Mouse (Mus musculus) stomach, embryonic 16.5 days (tissue): ENCODE results near the gene Slc35e3. TPM values are rescaled to one million over a fixed set of nuclear protein-coding genes. Genes with fewer than 3 reads are reported as not detected.
"Not testable (repeated sequence)": the region's sequence is repeated elsewhere in the genome, so short reads cannot be mapped to it uniquely, and the experiment has no call there.

Experiments used
- ATAC-seq: fragments of 200-750 bp; cut with Nextera tagmentation; 2 replicates; pipeline ENCODE4 v1.8.0; 2017; ENCODE audit warnings: moderate number of reproducible peaks, moderate TSS enrichment; ENCODE audit not compliant: insufficient read depth, low FRiP score
- H3K27ac ChIP-seq: fragments of 300-500 bp; sonication (generic); 2 replicates; pipeline ENCODE4 v1.5.1; 2014; ENCODE audit warnings: low read length
- H3K27me3 ChIP-seq: fragments of 300-500 bp; sonication (generic); 2 replicates; pipeline ENCODE4 v1.6.1; 2014; ENCODE audit warnings: low read length, control low read depth, mixed read lengths; ENCODE audit not compliant: control insufficient read depth, insufficient read depth
- H3K36me3 ChIP-seq: fragments of 300-500 bp; sonication (generic); 2 replicates; pipeline ENCODE4 v1.6.1; 2014; ENCODE audit warnings: low read length; ENCODE audit not compliant: control insufficient read depth, insufficient read depth
- H3K4me1 ChIP-seq: fragments of 300-500 bp; sonication (generic); 2 replicates; pipeline ENCODE4 v1.6.1; 2014; ENCODE audit warnings: low read length, control low read depth, mixed read lengths; ENCODE audit not compliant: control insufficient read depth, insufficient read depth
- H3K4me2 ChIP-seq: fragments of 300-500 bp; sonication (generic); 2 replicates; pipeline ENCODE4 v1.6.1; 2014; ENCODE audit warnings: low read depth, low read length, mixed read lengths
- H3K4me3 ChIP-seq: fragments of 300-500 bp; sonication (generic); replicated peaks from 2 replicates; pipeline ENCODE4 v1.5.1; 2014; ENCODE audit warnings: mild to moderate bottlenecking, low read length
- H3K9ac ChIP-seq: fragments of 300-500 bp; sonication (generic); 2 replicates; pipeline ENCODE4 v1.6.1; 2014; ENCODE audit warnings: low read length
- H3K9me3 ChIP-seq: fragments of 300-500 bp; sonication (generic); replicated peaks from 2 replicates; pipeline ENCODE4 v1.6.1; 2016; ENCODE audit warnings: low read length, control low read depth; ENCODE audit not compliant: control insufficient read depth
- WGBS: fragments of 180-500 bp; shearing (Covaris S2); extraction: QIAGEN DNeasy Blood & Tissue Kit; methylation state at CpG from one replicate; pipeline ENCODE4 v1.1.7; 2014; 5-methylcytosine and 5-hydroxymethylcytosine counted together
- polyA plus RNA-seq: library from polyadenylated mRNA; unstranded; fragments of >200 nt; fragmentation: Nextera tagmentation; extraction: Ambion mirVana; gene quantifications from 2 replicates; pipeline ENCODE4 v1.2.1, GENCODE M21; 2015

Gene Slc35e3
- polyA plus RNA-seq, 1 experiment from 2014 or later, result 14.2 TPM

DNA sequence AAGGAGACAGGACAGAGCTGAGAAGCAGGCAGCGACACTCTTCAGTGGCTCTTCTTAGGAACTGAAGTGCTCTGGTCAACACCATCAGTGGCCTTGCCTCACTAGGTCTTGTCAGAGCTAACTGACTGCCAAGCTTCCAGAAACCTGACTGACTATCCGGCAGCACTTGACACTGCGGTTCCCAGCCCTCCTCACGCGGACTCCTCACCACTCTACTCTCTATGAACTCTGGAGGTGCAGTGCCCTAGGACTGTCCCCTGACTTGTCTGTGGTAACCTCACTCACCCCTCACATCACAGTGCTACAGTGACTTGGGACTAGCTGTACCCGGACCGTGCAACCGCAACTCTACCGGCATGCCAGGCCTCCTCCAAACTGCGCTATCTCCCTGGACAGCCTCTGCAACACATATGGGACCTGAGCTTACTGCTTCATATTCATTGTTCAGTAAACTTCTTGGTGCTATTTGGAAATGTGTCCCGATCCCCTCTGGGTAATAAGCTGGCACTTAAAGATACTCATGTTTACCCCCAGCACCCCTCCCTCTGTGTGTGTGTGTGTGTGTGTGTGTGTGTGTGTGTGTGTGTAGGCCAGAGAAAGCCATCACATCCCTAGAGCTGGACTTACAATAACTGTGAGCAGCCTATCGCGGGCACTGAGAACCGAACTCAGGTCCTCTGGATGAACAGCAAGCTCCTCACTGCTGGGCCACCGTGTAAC, 7.1 kb downstream of the Slc35e3 start:
- 94% methylated on average over 15 of the region's 15 CpGs for WGBS
- no peak for ATAC-seq
- Histone ChIP-seq H3K9ac (no peak overlapping the region; the same call in 1 of the 2 replicates), H3K4me3 (no peak overlapping the region), H3K4me2 (no peak overlapping the region), H3K27me3 (no peaks in the 10 kb centered on the region), H3K4me1 (0 out of 2 replicates have a peak, but pooled peaks cover 3% of the 10 kb centered on the region), H3K36me3 (peaks cover 10% of the 10 kb centered on the region; the same call in 1 of the 2 replicates), H3K9me3 (no peaks in the 10 kb centered on the region), H3K27ac (no peak overlapping the region)

DNA sequence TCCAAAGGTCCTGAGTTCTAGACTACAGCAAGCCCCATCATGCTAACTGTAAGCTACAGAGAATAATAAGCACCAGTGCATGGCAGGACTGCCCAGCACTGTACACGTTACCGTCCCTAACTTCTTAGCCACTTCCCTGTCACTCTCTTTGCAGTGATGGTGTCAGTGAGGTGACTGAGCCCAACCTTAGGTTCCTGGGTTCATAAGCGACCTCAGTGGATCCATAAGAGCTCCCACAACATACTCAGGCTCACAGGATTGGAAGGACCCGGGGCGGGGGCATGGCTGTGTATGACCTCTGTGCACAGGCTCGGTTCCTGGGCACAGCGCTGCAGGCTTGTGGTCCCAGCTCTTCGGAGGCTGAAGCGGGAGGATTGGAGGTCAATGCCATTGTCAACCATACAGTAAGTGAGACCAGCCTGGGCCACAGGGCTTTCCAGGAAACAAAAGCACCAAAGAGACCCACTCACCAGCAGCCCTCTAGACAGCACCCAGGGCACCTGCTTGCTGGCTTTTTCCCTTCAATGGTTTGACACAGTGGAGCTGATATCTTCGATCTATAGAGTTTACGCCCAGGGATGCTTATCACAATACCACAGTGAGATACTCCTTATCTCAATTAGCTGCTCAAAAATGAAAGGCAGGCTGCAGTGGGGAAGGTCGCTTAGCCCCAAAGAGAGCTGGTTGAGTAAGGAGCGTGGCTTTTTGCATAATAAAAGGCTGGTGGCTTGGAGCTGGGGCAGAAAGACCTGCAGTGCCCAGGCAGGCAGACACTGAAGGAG, 7.8 kb downstream of the Slc35e3 start:
- 82% methylated on average over 13 of the region's 13 CpGs for WGBS
- H3K9me3 ChIP-seq, result no peaks in the 10 kb centered on the region
- H3K4me2 ChIP-seq, result no peak overlapping the region
- peaks cover 10% of the 10 kb centered on the region; the same call in 1 of the 2 replicates for H3K36me3 ChIP-seq
- no peaks in the 10 kb centered on the region for H3K27me3 ChIP-seq
- H3K4me3 ChIP-seq, result no peak overlapping the region
- H3K27ac ChIP-seq, result no peak overlapping the region
- 0 out of 2 replicates have a peak, but pooled peaks cover 3% of the 10 kb centered on the region for H3K4me1 ChIP-seq
- no peak overlapping the region for H3K9ac ChIP-seq
- ATAC-seq, result no peak

DNA sequence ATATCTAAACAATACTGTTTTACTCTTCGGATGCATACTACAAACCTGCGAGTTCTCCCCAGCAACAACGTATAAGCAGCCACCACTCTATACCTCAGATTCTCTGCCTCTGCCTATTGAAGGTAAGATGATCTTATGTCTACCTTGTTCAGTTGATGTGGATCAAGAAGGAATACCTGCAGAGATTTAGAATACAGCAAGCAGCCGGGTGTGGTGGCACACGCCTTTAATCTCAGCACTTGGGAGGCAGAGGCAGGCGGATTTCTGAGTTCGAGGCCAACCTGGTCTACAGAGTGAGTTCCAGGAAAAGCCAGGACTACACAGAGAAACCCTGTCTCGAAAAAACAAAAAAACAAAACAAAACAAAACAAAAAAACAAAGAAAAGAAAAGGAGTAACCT, 8.7 kb downstream of the Slc35e3 start:
- H3K27me3 ChIP-seq, ATAC-seq, H3K4me2 ChIP-seq, H3K9ac ChIP-seq, H3K27ac ChIP-seq, H3K4me1 ChIP-seq, H3K9me3 ChIP-seq, H3K4me3 ChIP-seq: not testable (repeated sequence)
- WGBS, result 91% methylated on average over 8 of the region's 8 CpGs
- peaks cover 10% of the 10 kb centered on the region; the same call in 1 of the 2 replicates for H3K36me3 ChIP-seq

DNA sequence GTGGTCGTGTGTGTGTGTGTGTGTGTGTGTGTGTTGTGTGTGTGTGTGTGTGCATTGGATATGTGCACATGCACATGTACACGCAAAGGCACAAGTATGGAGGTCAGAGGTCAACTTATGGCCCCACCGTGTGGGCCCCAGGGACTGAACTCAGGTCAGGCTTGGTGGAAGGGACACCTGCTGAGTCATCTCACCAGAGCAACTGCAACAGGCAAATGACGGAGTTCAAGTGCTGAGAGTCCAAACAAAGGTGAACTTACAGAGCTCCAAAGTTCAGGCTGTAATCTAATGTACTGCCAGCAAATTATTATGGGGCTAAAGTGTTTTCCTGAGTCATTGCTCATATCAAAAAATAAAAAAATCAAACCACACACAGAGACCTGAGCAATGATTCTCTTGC, 9.1 kb downstream of the Slc35e3 start:
- 0 out of 2 replicates have a peak, but pooled peaks cover 3% of the 10 kb centered on the region for H3K4me1 ChIP-seq
- no peak overlapping the region for H3K9ac ChIP-seq
- H3K27me3 ChIP-seq, result no peaks in the 10 kb centered on the region
- no peak overlapping the region for H3K4me2 ChIP-seq
- no peak for ATAC-seq
- WGBS, result 67% methylated on average over 4 of the region's 4 CpGs
- no peaks in the 10 kb centered on the region for H3K9me3 ChIP-seq
- no peak overlapping the region for H3K4me3 ChIP-seq
- no peak overlapping the region for H3K27ac ChIP-seq
- peaks cover 10% of the 10 kb centered on the region; the same call in 1 of the 2 replicates for H3K36me3 ChIP-seq

DNA sequence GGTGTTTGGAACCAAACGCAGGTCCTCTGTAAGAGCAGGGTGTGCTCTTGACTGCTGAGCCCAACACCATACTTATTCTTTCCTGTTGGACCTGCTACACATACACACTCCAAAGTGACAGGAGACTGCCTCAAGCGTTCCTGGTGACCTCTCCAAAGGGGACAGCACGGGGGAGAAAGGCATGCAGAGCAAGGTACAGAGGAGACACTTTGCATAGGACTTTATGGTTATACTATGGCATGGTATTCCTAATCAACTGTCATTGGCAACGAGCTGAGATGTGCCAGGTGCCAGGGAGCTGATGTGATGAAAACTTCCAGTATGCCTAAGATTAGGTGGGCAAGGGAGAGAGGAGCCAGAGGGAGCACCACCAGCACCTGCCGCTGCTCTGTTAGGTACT, 9.6 kb downstream of the Slc35e3 start:
- Histone ChIP-seq H3K9ac (no peak overlapping the region), H3K36me3 (peaks cover 10% of the 10 kb centered on the region; the same call in 1 of the 2 replicates), H3K27me3 (no peaks in the 10 kb centered on the region), H3K4me3 (no peak overlapping the region), H3K9me3 (no peaks in the 10 kb centered on the region), H3K4me2 (no peak overlapping the region), H3K4me1 (0 out of 2 replicates have a peak, but pooled peaks cover 3% of the 10 kb centered on the region), H3K27ac (no peak overlapping the region)
- ATAC-seq, result no peak
- WGBS, result 89% methylated on average over 5 of the region's 5 CpGs

DNA sequence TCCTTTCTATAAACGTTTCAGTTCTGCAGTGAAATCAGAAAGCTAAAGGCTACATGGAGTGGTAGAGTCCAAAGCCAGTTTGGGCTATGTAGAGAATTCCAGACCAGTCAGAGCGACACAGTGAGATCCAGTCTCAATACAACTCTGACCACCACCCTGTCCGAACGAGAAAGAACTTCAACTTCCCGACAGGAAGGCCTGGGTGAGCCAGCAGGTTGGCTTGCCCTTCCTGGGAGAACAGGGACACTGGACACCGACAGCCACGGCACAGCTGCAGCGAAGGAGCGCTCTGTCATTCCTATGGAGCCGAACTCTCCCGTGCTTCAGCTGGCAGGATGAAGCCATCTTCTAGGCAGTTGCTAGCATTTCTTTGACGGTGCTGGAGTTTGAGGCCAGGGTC, 10.8 kb downstream of the Slc35e3 start:
- peaks cover 10% of the 10 kb centered on the region; the same call in 1 of the 2 replicates for H3K36me3 ChIP-seq
- ATAC-seq, H3K4me3 ChIP-seq, H3K9me3 ChIP-seq, H3K27ac ChIP-seq, H3K27me3 ChIP-seq, H3K4me1 ChIP-seq, H3K4me2 ChIP-seq, H3K9ac ChIP-seq: not testable (repeated sequence)
- 86% methylated on average over 11 of the region's 12 CpGs for WGBS

DNA sequence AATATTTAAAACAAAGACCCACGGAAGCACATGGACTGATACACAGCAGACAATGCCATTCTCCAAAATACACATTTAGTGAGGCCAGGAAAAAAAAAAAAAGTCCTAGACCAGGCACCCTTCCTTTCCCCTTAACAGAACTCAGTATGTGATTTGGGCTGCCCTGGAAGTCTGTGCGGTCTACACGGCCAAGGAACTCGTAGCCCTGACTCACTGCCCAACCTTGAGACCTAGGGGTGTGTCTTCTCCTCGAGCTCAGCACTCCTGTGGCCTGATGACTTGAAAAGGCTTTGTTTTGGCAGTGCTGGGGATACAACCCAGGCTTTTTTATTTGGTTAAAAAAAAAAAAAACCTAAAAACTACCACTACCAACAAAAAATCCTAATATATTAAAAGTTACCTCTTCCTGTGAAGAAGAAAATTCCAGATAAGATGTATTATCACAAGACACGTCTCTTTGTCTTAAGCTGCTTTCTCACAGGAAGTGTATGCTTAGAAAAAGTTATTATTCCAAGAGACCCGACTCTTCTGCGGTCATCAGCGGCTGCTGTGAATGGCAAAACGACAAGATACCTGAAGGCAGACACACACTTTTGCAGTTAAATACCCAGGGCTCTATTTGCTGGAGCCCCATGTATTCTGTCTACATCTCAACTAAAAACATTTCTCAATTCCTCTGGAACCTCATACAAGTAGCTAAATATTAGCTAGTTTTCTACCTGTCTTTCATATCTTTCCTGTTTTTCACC, 11.9 kb downstream of the Slc35e3 start:
- WGBS, result 62% methylated on average over 9 of the region's 10 CpGs
- not testable (repeated sequence) for H3K9ac ChIP-seq, H3K4me2 ChIP-seq, H3K27me3 ChIP-seq, H3K9me3 ChIP-seq, H3K4me1 ChIP-seq, ATAC-seq, H3K27ac ChIP-seq, H3K4me3 ChIP-seq
- peaks cover 10% of the 10 kb centered on the region; the same call in 1 of the 2 replicates for H3K36me3 ChIP-seq

DNA sequence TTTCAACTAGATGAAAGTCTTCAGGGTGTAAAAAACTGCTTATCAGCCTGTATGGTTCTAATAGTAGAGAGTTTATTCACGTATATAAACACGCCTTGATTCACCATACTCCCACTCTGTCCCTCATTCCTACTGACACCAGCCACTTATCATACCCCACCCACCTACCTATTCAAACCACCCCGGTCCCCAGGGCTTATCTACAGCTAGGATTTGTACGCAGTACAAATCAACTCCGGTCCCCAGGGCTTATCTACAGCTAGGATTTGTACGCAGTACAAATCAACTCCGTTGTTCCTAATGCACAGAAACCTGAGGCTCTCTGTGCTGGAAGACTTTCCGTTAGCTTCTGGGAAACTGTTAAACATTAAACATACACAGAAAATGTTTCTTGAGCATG, 12.5 kb downstream of the Slc35e3 start:
- not testable (repeated sequence) for H3K4me2 ChIP-seq, H3K4me3 ChIP-seq, H3K27ac ChIP-seq, H3K9ac ChIP-seq, H3K4me1 ChIP-seq, H3K36me3 ChIP-seq, H3K9me3 ChIP-seq, H3K27me3 ChIP-seq
- 40% methylated on average over 8 of the region's 8 CpGs for WGBS
- ATAC-seq, result peak; percentile 57; the same call in 1 of the 2 replicates
